Mouse (Mus musculus) midbrain, embryonic 11.5 days (tissue): ENCODE measurements around the gene Bcl2l2. TPM values are rescaled to one million over a fixed set of nuclear protein-coding genes. Genes with fewer than 3 reads are reported as not detected.

Source experiments
- ATAC-seq: fragments of 200-750 bp; cut with Nextera tagmentation; 2 replicates; pipeline ENCODE4 v1.8.0; 2017; ENCODE audit warnings: moderate TSS enrichment, moderate library complexity; ENCODE audit not compliant: low FRiP score
- DNase-seq: peaks from one replicate; pipeline ENCODE4 v3.0.0; 2015; ENCODE audit warnings: low spot score; ENCODE audit errors: missing footprints
- H3K27ac ChIP-seq: fragments of 300-500 bp; sonication (generic); 2 replicates; pipeline ENCODE4 v1.5.1; 2014; ENCODE audit warnings: low read depth, low read length
- H3K27me3 ChIP-seq: fragments of 300-500 bp; sonication (generic); 2 replicates; pipeline ENCODE4 v1.6.1; 2014; ENCODE audit warnings: mild to moderate bottlenecking, low read length, moderate library complexity, mixed read lengths; ENCODE audit not compliant: control insufficient read depth, insufficient read depth
- H3K36me3 ChIP-seq: fragments of 300-500 bp; sonication (generic); 2 replicates; pipeline ENCODE4 v1.6.1; 2014; ENCODE audit warnings: mild to moderate bottlenecking, low read length, moderate library complexity, mixed read lengths; ENCODE audit not compliant: control insufficient read depth, insufficient read depth
- H3K4me1 ChIP-seq: fragments of 300-500 bp; sonication (generic); 2 replicates; pipeline ENCODE4 v1.6.1; 2014; ENCODE audit warnings: low read length; ENCODE audit not compliant: control insufficient read depth, insufficient read depth
- H3K4me2 ChIP-seq: fragments of 300-500 bp; sonication (generic); 2 replicates; pipeline ENCODE4 v1.6.1; 2014; ENCODE audit warnings: mild to moderate bottlenecking, moderate library complexity
- H3K4me3 ChIP-seq: fragments of 300-500 bp; sonication (generic); 2 replicates; pipeline ENCODE4 v1.5.1; 2014; ENCODE audit warnings: low read depth, low read length
- H3K9ac ChIP-seq: fragments of 300-500 bp; sonication (generic); 2 replicates; pipeline ENCODE4 v1.6.1; 2014; ENCODE audit warnings: low read length
- H3K9me3 ChIP-seq: fragments of 300-500 bp; sonication (generic); 2 replicates; pipeline ENCODE4 v1.6.1; 2016; ENCODE audit warnings: low read length; ENCODE audit not compliant: control insufficient read depth
- WGBS: fragments of 180-500 bp; shearing (Covaris S2); extraction: QIAGEN DNeasy Blood & Tissue Kit; methylation state at CpG from one replicate; pipeline ENCODE4 v1.1.7; 2014; 5-methylcytosine and 5-hydroxymethylcytosine counted together
- polyA plus RNA-seq: library from polyadenylated mRNA; unstranded; fragments of >200 nt; fragmentation: Nextera tagmentation; extraction: Ambion mirVana; gene quantifications from 2 replicates; pipeline ENCODE4 v1.2.1, GENCODE M21; 2014

Bcl2l2 gene
- polyA plus RNA-seq, 1 experiment from 2014 or later, result 3.3 TPM

DNA sequence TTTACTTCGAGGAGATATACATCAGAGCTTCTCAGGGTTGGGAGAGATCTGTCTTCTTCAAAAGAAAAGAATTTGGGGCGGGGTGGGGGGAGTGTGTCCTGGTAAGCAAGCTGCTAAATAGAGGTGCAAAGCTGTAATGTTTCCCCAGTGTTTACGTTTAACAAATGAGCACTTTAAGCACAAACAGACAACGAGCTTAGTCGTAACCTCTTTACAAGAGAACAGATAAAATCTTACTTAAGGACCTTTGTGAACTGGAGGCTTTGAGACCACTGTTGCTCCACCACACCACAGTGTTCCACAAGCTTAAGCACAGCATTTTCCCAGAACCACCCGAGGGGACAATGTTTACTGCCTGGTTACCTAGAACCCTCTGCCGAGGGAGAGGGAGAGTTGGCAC lies 44.1 kb downstream of the Bcl2l2 start:
- Histone ChIP-seq H3K9me3 (no peaks in the 10 kb centered on the region), H3K4me3 (peak overlapping the region; percentile 52), H3K4me2 (peak overlapping the region; percentile 95), H3K27ac (peak overlapping the region; percentile 98), H3K36me3 (no peaks in the 10 kb centered on the region), H3K9ac (peak overlapping the region; percentile 97), H3K27me3 (no peaks in the 10 kb centered on the region), H3K4me1 (peaks cover 34% of the 10 kb centered on the region)
- WGBS, result 11% methylated on average over 7 of the region's 7 CpGs
- no peak for ATAC-seq
- peak; percentile 91 for DNase-seq

DNA sequence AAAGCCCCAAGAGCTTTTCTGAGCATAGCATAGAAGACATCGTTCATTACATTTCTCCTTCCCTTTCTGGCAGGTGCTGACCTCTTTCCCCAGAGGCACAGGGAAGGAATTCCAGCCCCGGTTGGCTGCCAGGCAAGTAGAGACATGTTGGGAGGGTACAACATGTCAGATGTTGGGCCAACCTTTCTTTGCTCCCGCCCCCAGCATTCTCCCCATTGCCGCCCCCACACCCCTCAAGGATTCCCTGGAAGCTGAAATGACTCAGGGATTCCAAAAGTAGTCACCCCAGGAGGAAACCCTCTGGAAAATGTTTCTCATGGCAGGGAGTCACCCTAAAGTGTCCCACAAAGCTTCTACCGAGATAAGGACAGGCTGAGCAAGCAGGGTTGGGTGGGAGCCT lies 46.6 kb downstream of the Bcl2l2 start:
- no peak overlapping the region for H3K9ac ChIP-seq
- peaks cover 22% of the 10 kb centered on the region for H3K4me1 ChIP-seq
- H3K36me3 ChIP-seq, result no peaks in the 10 kb centered on the region
- no peak overlapping the region for H3K4me3 ChIP-seq
- 85% methylated on average over 5 of the region's 5 CpGs for WGBS
- no peak for ATAC-seq
- H3K27ac ChIP-seq, result no peak overlapping the region
- no peak overlapping the region for H3K4me2 ChIP-seq
- H3K9me3 ChIP-seq, result no peaks in the 10 kb centered on the region
- no peaks in the 10 kb centered on the region for H3K27me3 ChIP-seq
- no peak for DNase-seq

DNA sequence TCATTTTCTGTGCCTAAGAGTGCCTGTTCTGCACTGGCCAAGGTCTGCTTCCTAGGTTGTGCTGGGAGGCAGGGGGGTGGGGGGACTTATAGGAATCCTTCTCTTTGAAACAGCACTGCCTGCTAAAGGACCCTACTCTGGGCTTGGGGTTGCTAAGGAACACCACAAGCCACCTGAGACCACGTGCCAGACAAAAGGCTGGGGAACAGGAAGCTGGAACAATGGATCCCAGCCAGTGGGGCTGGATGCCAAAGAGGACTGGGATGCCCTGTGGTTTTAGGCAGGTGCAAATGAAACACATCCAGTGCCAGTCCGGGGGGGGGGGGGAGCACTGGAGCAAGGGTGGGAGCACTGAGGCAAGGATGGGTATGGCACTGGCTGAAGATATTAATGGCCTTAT lies 47.3 kb downstream of the Bcl2l2 start:
- DNase-seq, result no peak
- H3K9ac ChIP-seq, result no peak overlapping the region
- no peaks in the 10 kb centered on the region for H3K27me3 ChIP-seq
- no peaks in the 10 kb centered on the region for H3K9me3 ChIP-seq
- no peak overlapping the region for H3K4me3 ChIP-seq
- ATAC-seq, result no peak
- H3K4me1 ChIP-seq, result peaks cover 16% of the 10 kb centered on the region
- WGBS, result 8% methylated on average over 2 of the region's 2 CpGs
- H3K36me3 ChIP-seq, result no peaks in the 10 kb centered on the region
- H3K27ac ChIP-seq, result no peak overlapping the region
- H3K4me2 ChIP-seq, result no peak overlapping the region

DNA sequence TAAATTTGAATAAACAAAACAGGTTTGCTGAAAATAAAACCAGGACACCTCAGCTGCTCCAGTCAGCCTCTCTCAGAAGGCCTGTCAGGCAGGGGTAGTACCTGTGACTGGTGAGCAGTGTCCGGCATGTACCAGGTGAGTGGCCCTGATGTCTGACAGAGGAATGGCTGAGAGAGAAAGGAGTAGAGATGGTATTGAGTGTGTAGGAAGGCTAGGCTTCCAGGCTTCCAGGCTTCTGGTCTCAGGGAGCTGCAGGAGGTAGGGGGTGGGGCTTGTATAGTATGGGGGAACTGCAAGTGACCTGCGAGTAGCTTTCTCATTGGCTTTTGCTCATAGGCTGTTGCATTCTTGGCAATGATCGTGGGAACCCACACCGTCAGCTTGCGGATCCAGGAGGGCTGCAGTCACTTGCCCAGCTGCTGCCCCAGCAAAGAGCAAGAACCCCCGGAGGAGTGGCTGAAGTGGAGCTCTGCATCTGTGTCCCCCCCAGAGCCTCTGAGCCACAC lies 49.5 kb downstream of the Bcl2l2 start, which contains the start of gene Il25:
Il25 (plus strand) TSS at position 51 of the 506 bp plus-strand sequence.
- H3K9ac ChIP-seq, result no peak within 1 kb of the TSS
- no peak within 1 kb of the TSS for H3K27ac ChIP-seq
- no peaks in the 10 kb centered on the region for H3K27me3 ChIP-seq
- H3K4me1 ChIP-seq, result peaks cover under 1% of the 10 kb centered on the region; the same call in 1 of the 2 replicates
- DNase-seq, result no peak
- H3K4me2 ChIP-seq, result no peak within 1 kb of the TSS
- H3K9me3 ChIP-seq, result no peaks in the 10 kb centered on the region
- no peak within 1 kb of the TSS for H3K4me3 ChIP-seq
- ATAC-seq, result no peak
- 40% methylated on average over 6 of the region's 6 CpGs for WGBS
- no peaks in the 10 kb centered on the region for H3K36me3 ChIP-seq

DNA sequence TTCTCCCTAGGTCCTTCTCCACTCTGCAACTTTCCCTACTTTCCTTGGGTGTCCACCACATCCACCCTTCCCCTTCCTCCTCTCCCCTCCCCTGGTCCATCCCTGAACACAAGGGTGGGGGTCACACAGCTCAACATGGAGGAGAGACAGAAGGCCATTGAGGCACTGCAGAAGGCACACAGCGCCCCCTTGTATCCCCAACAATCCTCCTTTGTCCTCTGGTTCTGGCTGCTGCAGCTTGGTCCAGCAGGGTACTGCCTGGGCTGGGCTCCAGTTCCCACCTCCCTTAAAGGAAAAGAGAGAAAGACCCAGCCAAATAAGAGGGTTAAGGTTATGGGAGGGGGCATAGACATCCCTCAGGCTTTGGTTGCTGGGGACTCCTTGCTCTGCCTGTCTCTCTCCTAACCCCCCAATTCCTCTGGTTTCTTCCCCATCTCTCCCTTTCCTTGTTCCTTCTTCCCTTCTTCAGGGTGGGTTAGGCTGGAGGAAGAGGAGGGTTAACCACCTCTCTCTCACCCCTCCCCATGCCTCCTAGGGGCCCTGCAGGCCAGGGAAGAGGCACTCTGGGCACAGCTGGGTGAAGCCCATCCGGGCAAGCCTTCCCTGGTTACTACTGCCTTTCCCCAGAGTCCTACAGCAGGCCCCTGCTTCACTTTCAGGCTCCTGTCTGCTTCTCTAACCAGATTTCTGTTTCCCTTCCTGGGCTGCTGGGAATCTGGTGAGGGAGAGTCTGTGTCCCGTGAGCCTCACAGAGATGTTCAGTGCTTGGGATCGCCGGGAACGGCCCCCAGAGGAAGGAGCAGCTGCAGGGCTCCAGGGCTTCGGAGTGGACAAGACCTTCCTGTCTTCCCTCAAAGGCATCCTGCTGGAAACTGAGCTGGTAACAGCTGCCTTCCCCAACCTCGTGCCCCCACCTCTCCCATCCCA lies 53.0 kb downstream of the Bcl2l2 start, which contains the start of gene Cmtm5:
Cmtm5 (plus strand) TSS at position 358 of the 927 bp plus-strand sequence.
- ATAC-seq (0 out of 2 replicates have a peak, but pooled peaks have one; percentile 7), DNase-seq (no peak)
- Histone ChIP-seq H3K4me1 (no peaks in the 10 kb centered on the region; the same call in 1 of the 2 replicates), H3K27ac (no peak within 1 kb of the TSS), H3K4me3 (no peak within 1 kb of the TSS), H3K9ac (0 out of 2 replicates have a peak within 1 kb of the TSS, but pooled peaks have one; percentile 34), H3K36me3 (no peaks in the 10 kb centered on the region), H3K27me3 (no peaks in the 10 kb centered on the region), H3K9me3 (no peaks in the 10 kb centered on the region), H3K4me2 (no peak within 1 kb of the TSS)
- WGBS, result 50% methylated on average over 8 of the region's 8 CpGs

DNA sequence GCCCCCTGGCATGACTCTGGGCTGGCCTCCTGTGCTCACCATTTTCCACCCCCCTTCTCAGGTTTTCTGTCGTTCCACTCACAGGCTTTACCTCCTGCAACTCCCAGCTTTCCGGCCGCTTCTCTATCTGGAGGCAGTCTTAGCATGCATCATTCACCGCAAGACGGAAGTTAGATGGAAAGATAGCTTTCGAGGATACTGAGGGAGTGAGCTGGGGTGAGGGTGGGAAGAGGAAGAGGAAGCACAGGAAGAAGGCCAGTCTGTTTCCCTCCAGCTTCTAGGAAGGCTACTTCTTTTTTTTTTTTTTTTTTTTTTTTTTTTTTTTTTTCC lies 53.6 kb downstream of the Bcl2l2 start:
- DNase-seq (no peak), ATAC-seq (no peak)
- no peaks in the 10 kb centered on the region for H3K9me3 ChIP-seq
- H3K4me3 ChIP-seq, result no peak overlapping the region
- 0 out of 2 replicates have a peak overlapping the region, but pooled peaks have one; percentile 34 for H3K9ac ChIP-seq
- no peaks in the 10 kb centered on the region for H3K27me3 ChIP-seq
- no peak overlapping the region for H3K27ac ChIP-seq
- H3K36me3 ChIP-seq, result no peaks in the 10 kb centered on the region
- no peak overlapping the region for H3K4me2 ChIP-seq
- H3K4me1 ChIP-seq, result no peaks in the 10 kb centered on the region; the same call in 1 of the 2 replicates
- 64% methylated on average over 6 of the region's 6 CpGs for WGBS

DNA sequence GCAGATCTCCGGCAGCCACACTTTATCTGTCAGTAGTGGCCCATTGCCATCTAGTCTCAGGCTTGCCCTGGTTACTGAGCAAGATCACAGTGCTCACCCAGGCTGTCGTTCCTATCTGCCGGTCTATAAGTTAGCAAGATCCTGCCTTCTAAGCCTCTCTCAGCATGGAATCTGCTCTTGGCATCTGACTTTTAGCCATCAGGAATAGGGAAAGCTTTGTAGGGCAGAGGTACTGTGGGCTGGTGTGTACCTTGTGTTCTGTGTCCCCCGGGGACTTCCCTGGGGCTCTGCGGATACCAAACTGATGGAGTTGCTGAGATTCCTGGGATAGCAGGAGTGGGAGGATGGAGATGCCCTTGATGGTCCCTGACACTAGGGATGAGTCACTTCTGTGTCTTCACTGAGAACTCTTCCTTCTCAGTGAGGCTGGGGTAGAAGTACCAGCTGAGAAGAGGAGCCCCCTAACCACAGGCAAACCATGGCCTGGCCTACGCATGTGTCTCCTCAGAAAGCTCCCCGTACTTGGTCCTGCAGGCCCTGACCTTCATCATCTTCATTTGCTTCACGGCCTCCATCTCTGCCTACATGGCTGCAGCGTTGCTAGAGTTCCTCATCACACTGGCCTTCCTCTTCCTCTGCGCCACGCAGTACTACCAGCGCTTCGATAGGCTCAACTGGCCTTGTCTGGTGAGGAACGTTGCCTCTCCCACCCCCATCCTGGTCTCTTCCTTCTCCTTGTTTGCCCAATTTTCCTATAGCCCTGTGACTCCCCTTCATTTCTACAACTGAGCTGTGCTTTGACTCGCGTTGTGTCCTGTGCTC lies 54.4 kb downstream of the Bcl2l2 start:
- Histone ChIP-seq H3K27me3 (no peaks in the 10 kb centered on the region), H3K4me1 (no peaks in the 10 kb centered on the region; the same call in 1 of the 2 replicates), H3K36me3 (no peaks in the 10 kb centered on the region), H3K4me3 (no peak overlapping the region), H3K4me2 (no peak overlapping the region), H3K27ac (no peak overlapping the region), H3K9ac (no peak overlapping the region), H3K9me3 (no peaks in the 10 kb centered on the region)
- DNase-seq, result no peak
- ATAC-seq, result no peak
- WGBS, result 90% methylated on average over 16 of the region's 16 CpGs
